Mouse (Mus musculus) hindbrain, embryonic 16.5 days (tissue): ENCODE measurements at regions not wholly inside any gene's neighbourhood (a gene's known extent, or its start where the extent isn't known, plus 50 kb on each side); places are given as distances from the start of the nearest gene placed in this dataset.

Source experiments
- ATAC-seq: fragments of 200-750 bp; cut with Nextera tagmentation; 2 replicates; pipeline ENCODE4 v1.8.0; 2017; ENCODE audit warnings: moderate TSS enrichment, moderate library complexity
- H3K27ac ChIP-seq: fragments of 300-500 bp; sonication (generic); 2 replicates; pipeline ENCODE4 v1.5.1; 2014; ENCODE audit warnings: low read depth, mild to moderate bottlenecking, control low read depth, low read length, moderate library complexity
- H3K27me3 ChIP-seq: fragments of 300-500 bp; sonication (generic); replicated peaks from 2 replicates; pipeline ENCODE4 v1.6.1; 2014; ENCODE audit warnings: low read length; ENCODE audit not compliant: control insufficient read depth, insufficient read depth
- H3K36me3 ChIP-seq: fragments of 300-500 bp; sonication (generic); 2 replicates; pipeline ENCODE4 v1.6.1; 2014; ENCODE audit warnings: mild to moderate bottlenecking, low read length, moderate library complexity, mixed read lengths; ENCODE audit not compliant: control insufficient read depth, insufficient read depth
- H3K4me1 ChIP-seq: fragments of 300-500 bp; sonication (generic); 2 replicates; pipeline ENCODE4 v1.6.1; 2014; ENCODE audit warnings: low read depth, low read length; ENCODE audit not compliant: control insufficient read depth, insufficient read depth
- H3K4me2 ChIP-seq: fragments of 300-500 bp; sonication (generic); 2 replicates; pipeline ENCODE4 v1.6.1; 2014; ENCODE audit warnings: mild to moderate bottlenecking, low read length, control low read depth, moderate library complexity
- H3K4me3 ChIP-seq: fragments of 300-500 bp; sonication (generic); 2 replicates; pipeline ENCODE4 v1.5.1; 2014; ENCODE audit warnings: mild to moderate bottlenecking, low read length, control low read depth, moderate library complexity
- H3K9ac ChIP-seq: fragments of 300-500 bp; sonication (generic); 2 replicates; pipeline ENCODE4 v1.6.1; 2014; ENCODE audit warnings: low read depth, mild to moderate bottlenecking, control low read depth, low read length, moderate library complexity
- H3K9me3 ChIP-seq: fragments of 300-500 bp; sonication (generic); 2 replicates; pipeline ENCODE4 v1.6.1; 2014; ENCODE audit warnings: mild to moderate bottlenecking, low read length, moderate library complexity; ENCODE audit not compliant: control insufficient read depth
- WGBS: fragments of 180-500 bp; shearing (Covaris S2); extraction: QIAGEN DNeasy Blood & Tissue Kit; methylation state at CpG from one replicate; pipeline ENCODE4 v1.1.7; 2014; 5-methylcytosine and 5-hydroxymethylcytosine counted together

DNA sequence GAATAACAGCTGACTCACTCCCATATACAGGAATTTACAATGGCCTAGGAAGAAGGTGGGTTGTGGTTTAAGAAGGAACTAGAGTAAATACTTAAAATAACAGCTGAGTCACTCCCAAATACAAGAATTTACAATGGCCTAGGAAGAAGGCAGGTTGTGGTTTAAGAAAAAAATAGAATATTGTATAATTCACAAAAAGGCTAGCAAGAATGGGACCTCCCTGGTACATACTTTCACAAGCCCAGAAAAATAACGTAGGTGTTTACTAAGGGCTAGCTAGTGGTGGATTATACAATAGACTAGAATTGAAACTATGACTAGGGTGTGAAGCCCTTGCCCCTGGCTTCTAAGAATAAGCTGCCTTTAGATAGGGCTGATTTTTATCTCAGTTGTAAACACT lies 144.6 kb upstream of the Xrcc4 start:
- H3K4me1 ChIP-seq: no peaks in the 10 kb centered on the region
- no peaks in the 10 kb centered on the region for H3K36me3 ChIP-seq
- 92% methylated on average over 1 of the region's 1 CpGs for WGBS
- H3K9ac ChIP-seq: no peak overlapping the region
- H3K4me3 ChIP-seq: no peak overlapping the region
- no peak overlapping the region for H3K27ac ChIP-seq
- no peak for ATAC-seq
- H3K27me3 ChIP-seq: no peaks in the 10 kb centered on the region
- no peaks in the 10 kb centered on the region for H3K9me3 ChIP-seq
- no peak overlapping the region for H3K4me2 ChIP-seq

DNA sequence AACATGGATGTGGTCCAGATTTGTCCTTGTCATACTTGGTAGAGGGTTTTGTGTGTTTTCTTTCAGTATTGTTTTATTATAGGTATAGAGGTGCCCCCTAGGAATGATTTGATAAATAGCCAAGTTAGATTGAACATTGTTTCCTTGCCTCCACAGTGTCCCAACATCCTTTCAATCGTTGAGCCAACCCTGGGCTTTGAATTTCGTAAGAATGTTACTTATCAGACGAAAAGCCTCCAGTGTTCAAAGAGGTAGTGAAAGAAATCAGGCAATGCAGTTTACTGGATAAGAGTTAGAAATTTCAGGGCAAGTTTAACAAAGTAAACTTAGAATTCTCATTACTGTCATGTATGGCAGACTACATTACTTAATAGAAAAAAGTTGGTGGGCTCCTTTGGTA lies 144.2 kb upstream of the Xrcc4 start:
- Histone ChIP-seq H3K27me3 (no peaks in the 10 kb centered on the region), H3K36me3 (no peaks in the 10 kb centered on the region), H3K4me2 (no peak overlapping the region), H3K9ac (no peak overlapping the region), H3K4me3 (no peak overlapping the region), H3K9me3 (no peaks in the 10 kb centered on the region), H3K4me1 (no peaks in the 10 kb centered on the region), H3K27ac (no peak overlapping the region)
- 85% methylated on average over 3 of the region's 3 CpGs for WGBS
- ATAC-seq: no peak

DNA sequence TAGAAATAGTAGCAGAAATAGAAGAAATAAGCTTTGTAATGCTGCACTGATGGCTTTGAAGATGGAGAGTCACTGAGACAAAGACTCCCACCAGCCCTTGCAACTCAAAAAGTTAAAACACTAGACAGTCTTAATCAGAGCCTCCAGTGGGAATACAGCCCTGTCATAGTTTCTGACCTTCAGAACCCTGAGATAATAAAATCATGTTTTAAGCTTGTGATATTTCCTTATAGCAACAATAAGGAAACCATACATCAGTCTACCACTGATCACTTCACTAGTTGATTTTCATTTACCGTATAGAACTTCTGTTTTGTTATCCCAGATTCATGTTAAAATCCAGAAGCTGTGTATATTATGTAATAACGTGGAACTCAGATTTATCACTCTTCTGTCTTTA lies 139.7 kb upstream of the Xrcc4 start:
- 95% methylated on average over 2 of the region's 2 CpGs for WGBS

DNA sequence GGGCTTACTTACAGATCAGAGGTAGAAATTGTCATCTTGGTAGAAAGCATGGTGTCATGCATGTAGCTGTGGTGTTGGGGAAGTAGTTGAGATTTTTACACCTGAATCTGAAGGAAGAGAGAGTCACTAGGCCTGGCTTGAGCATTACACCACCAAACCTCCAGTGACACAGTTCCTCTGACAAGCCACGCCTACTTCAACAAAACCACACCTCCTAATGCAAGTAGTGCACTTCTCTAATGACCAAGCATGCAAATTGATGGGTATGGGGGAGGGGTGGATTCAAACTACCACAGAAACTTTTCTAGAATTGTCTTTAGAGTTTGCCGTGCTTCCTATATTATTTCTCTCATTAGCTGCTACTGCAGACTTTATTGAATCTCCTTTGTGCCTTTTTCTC lies 136.8 kb upstream of the Xrcc4 start:
- Histone ChIP-seq H3K4me3 (no peak overlapping the region), H3K4me1 (no peaks in the 10 kb centered on the region), H3K4me2 (no peak overlapping the region), H3K9ac (no peak overlapping the region), H3K9me3 (no peaks in the 10 kb centered on the region), H3K36me3 (no peaks in the 10 kb centered on the region), H3K27ac (no peak overlapping the region), H3K27me3 (no peaks in the 10 kb centered on the region)
- ATAC-seq: no peak
- WGBS: 67% methylated on average over 2 of the region's 2 CpGs

More for the DNA sequence above, 139.7 kb upstream of the Xrcc4 start:
- H3K9me3 ChIP-seq: no peaks in the 10 kb centered on the region
- ATAC-seq: no peak
- no peaks in the 10 kb centered on the region for H3K36me3 ChIP-seq
- H3K4me3 ChIP-seq: no peak overlapping the region
- H3K4me1 ChIP-seq: no peaks in the 10 kb centered on the region
- H3K27me3 ChIP-seq: no peaks in the 10 kb centered on the region
- no peak overlapping the region for H3K27ac ChIP-seq
- no peak overlapping the region for H3K9ac ChIP-seq
- no peak overlapping the region for H3K4me2 ChIP-seq

DNA sequence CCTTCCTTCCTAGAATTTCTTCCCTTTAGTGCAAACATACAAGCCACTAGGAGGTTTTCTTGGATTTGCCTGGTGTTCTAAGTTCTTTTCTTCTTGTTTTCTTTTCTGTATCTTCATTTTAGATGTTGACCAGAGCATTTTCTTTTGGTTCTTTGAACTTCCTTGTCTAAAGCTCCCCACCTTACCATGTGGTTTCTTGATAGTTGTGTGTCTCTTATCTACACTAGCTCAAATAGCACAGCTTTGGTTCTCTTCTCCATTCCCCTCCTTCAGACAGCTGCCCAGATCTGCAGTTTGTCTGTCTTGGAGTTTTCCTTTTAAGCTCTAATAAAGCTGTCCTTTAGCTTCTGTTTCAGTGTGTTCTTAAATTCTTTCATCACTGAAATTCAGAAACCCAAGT lies 123.0 kb upstream of the Xrcc4 start:
- ATAC-seq: no peak
- no peak overlapping the region for H3K27ac ChIP-seq
- H3K9me3 ChIP-seq: no peaks in the 10 kb centered on the region
- no peak overlapping the region for H3K4me3 ChIP-seq
- no peaks in the 10 kb centered on the region for H3K4me1 ChIP-seq
- no peak overlapping the region for H3K4me2 ChIP-seq
- no peaks in the 10 kb centered on the region for H3K36me3 ChIP-seq
- H3K9ac ChIP-seq: no peak overlapping the region
- H3K27me3 ChIP-seq: no peaks in the 10 kb centered on the region

DNA sequence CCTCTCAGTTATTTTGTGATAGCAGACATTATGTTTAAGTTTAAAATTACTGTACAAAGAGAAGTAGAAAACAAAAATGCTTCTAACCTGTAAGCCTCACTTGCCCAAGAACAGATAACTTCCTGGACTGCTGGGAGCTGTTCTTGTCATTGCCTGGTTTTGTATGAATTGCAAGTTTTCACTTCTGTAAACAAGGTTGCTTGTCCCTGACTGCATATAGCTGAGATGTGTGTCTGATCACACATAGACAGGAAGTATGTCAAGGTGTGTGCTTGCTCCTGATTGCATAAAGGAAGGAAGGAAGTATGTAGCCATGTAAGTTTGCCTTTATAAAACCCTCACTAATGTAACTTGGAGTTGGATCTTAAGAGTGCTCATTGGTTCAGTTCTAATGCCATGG lies 118.5 kb upstream of the Xrcc4 start:
- Histone ChIP-seq H3K4me1 (no peaks in the 10 kb centered on the region), H3K4me3 (no peak overlapping the region), H3K36me3 (no peaks in the 10 kb centered on the region), H3K27ac (no peak overlapping the region), H3K9me3 (no peaks in the 10 kb centered on the region), H3K9ac (no peak overlapping the region), H3K27me3 (no peaks in the 10 kb centered on the region), H3K4me2 (no peak overlapping the region)
- no peak for ATAC-seq
